Mouse (Mus musculus): ENCODE results near the gene Vwa8. TPM values are rescaled to one million over a fixed set of nuclear protein-coding genes. Genes with fewer than 3 reads are reported as not detected.

The Vwa8 gene
- polyA plus RNA-seq, 2 experiments = 6.4 to 8.3 TPM

DNA sequence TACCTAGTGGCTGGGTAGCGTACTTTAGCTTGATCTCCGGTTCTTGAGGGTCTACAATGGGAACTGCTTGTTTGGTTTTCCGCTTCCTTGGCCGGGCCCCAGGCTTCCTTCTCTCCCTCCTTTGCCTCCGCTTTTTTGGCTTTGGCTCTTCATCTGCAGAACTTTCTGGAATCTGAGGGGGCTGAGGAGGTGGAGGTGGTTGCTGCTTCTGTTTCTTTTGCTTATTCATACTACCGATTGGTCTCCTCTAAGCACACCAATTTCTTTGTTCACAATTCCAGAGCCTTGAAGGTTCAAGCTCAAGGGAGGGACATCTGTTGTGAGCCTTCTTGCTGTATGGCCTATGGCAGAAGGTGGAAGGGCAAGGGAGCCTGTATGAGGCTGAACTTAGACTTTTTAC lies 365.3 kb downstream of the Vwa8 start:
- Histone ChIP-seq H3K36me3 (replicated peaks; ENCODE audit: control insufficient read depth, insufficient read depth, low read depth) (no peaks in the 10 kb centered on the region), H3K9me3 (ENCODE audit: control insufficient read depth, low read length) (no peaks in the 10 kb centered on the region), H3K4me1 (replicated peaks; ENCODE audit: control insufficient read depth in 2 of 2, insufficient read depth in 2 of 2, low read length in 1 of 2) (no peaks in the 10 kb centered on the region), H3K27ac (no peak overlapping the region), H3K4me2 (ENCODE audit: low read depth) (no peak overlapping the region), H3K27me3 (ENCODE audit: control insufficient read depth, insufficient read depth, low read length) (no peaks in the 10 kb centered on the region), H3K9ac (replicated peaks) (no peak overlapping the region), H3K4me3 (ENCODE audit: insufficient read depth in 1 of 2, low read depth in 2 of 2, low read length in 2 of 2) (no peak overlapping the region)
- no peak for ATAC-seq (ENCODE audit: insufficient read depth)
- TF ChIP-seq CTCF (IDR thresholded peaks at IDR 0.05; ENCODE audit: low read depth) = no peak
- WGBS (ENCODE audit: insufficient replicate concordance) = 78% methylated on average over 6 of the region's 6 CpGs
- DNase-seq (ENCODE audit: low read depth in 3 of 3, low spot score in 3 of 3) = no peak

DNA sequence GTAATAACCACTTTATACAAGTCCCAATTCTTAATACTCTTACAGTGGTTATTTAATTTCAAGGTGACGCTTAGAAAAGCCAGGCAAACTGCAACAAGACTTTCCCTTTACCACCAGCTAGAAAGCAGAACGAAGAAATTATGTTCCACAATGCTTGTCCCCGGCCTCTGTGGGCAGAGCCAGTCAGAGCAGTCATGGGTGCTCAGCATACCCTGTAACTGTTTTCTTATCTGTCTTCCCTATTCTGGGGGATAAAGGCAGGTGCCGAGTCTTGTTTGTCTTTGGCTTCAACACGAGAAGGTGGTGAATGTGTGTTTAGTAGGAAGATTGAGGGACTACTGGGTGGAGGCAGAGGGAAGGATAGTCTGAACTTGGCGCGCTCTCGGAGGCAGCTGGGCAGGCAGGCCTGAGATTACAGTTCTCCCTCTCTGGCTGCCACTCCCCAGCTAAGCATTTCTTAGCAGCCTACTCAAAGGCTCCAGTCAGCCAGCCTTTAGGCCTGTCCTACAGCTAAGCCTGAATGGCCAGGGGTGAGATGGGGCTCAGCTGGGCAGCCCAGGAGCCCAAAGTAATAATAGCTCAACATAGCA lies 365.9 kb downstream of the Vwa8 start:
- Histone ChIP-seq H3K4me2 (ENCODE audit: low read depth) (no peak overlapping the region), H3K4me1 (replicated peaks; ENCODE audit: control insufficient read depth in 2 of 2, insufficient read depth in 2 of 2, low read length in 1 of 2) (no peaks in the 10 kb centered on the region), H3K27me3 (ENCODE audit: control insufficient read depth, insufficient read depth, low read length) (no peaks in the 10 kb centered on the region), H3K9me3 (ENCODE audit: control insufficient read depth, low read length) (no peaks in the 10 kb centered on the region), H3K4me3 (ENCODE audit: insufficient read depth in 1 of 2, low read depth in 2 of 2, low read length in 2 of 2) (no peak overlapping the region), H3K9ac (replicated peaks) (no peak overlapping the region), H3K36me3 (replicated peaks; ENCODE audit: control insufficient read depth, insufficient read depth, low read depth) (no peaks in the 10 kb centered on the region), H3K27ac (no peak overlapping the region)
- no peak for TF ChIP-seq EP300 (IDR thresholded peaks at IDR 0.05; ENCODE audit: low read depth)
- no peak for TF ChIP-seq CTCF (IDR thresholded peaks at IDR 0.05; ENCODE audit: low read depth)
- DNase-seq (ENCODE audit: low read depth in 3 of 3, low spot score in 3 of 3) = no peak
- no peak for ATAC-seq (ENCODE audit: insufficient read depth)
- 53% methylated on average over 8 of the region's 8 CpGs for WGBS (ENCODE audit: insufficient replicate concordance)

DNA sequence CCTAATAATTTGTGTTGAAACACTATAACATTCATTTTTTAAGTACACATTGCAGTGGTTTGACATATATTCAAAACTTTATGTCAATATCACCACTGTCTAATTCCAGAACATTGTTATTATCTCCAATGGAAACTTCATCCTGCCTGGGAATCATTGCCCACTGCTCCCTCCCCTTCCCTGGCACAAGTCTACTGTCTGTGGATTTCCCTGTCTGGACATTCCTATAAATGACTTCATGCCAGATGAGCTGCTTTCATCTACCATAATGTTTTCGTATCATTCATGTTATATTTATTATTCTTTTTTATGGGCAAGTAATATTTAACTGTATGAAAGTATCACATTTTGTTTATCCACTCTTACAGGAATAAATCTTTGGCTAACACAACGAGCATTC lies 367.5 kb downstream of the Vwa8 start:
- H3K36me3 ChIP-seq (replicated peaks; ENCODE audit: control insufficient read depth, insufficient read depth, low read depth) = no peaks in the 10 kb centered on the region
- TF ChIP-seq CTCF (IDR thresholded peaks at IDR 0.05; ENCODE audit: low read depth) (no peak), EP300 (IDR thresholded peaks at IDR 0.05; ENCODE audit: low read depth) (no peak)
- no peak overlapping the region for H3K4me3 ChIP-seq (ENCODE audit: insufficient read depth in 1 of 2, low read depth in 2 of 2, low read length in 2 of 2)
- DNase-seq (ENCODE audit: low read depth in 3 of 3, low spot score in 3 of 3) (no peak), ATAC-seq (ENCODE audit: insufficient read depth) (no peak)
- no peaks in the 10 kb centered on the region for H3K27me3 ChIP-seq (ENCODE audit: control insufficient read depth, insufficient read depth, low read length)
- WGBS (ENCODE audit: insufficient replicate concordance) = 50% methylated on average over 2 of the region's 2 CpGs
- H3K27ac ChIP-seq = no peak overlapping the region
- no peak overlapping the region for H3K4me2 ChIP-seq (ENCODE audit: low read depth)
- H3K4me1 ChIP-seq (replicated peaks; ENCODE audit: control insufficient read depth in 2 of 2, insufficient read depth in 2 of 2, low read length in 1 of 2) = no peaks in the 10 kb centered on the region
- H3K9ac ChIP-seq (replicated peaks) = no peak overlapping the region
- H3K9me3 ChIP-seq (ENCODE audit: control insufficient read depth, low read length) = no peaks in the 10 kb centered on the region

- H3K4me1 ChIP-seq (replicated peaks; ENCODE audit: control insufficient read depth in 2 of 2, insufficient read depth in 2 of 2, low read length in 1 of 2) = no peaks in the 10 kb centered on the region
- WGBS (ENCODE audit: insufficient replicate concordance) = 78% methylated on average over 12 of the region's 12 CpGs
Observed at GRCm38 (mm10) chr14:79223431-79224036, 374.7 kb downstream of the Vwa8 start.

DNA sequence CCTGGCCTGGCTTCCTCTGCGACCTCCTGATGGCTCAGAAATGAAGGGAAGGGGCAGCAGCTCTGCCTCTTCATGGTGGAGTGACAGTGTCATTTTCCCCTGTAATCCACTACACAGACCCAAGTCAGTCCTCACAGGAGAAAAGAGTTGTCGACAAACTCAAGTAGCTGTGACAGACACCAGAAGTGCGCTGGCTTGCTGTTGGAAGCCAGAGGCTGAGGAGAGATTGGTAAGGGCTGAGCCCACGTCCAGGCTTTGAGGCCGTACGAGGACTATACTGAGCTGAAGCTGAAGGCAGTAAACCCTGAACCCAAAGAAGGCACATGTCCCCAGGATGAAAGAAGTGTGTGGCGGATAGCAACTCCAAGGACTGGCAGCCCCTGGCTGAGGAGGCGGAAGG lies 376.6 kb downstream of the Vwa8 start:
- H3K36me3 ChIP-seq (replicated peaks; ENCODE audit: control insufficient read depth, insufficient read depth, low read depth) = no peaks in the 10 kb centered on the region
- no peak overlapping the region for H3K4me3 ChIP-seq (ENCODE audit: insufficient read depth in 1 of 2, low read depth in 2 of 2, low read length in 2 of 2)
- ATAC-seq (ENCODE audit: insufficient read depth) = no peak
- TF ChIP-seq EP300 (IDR thresholded peaks at IDR 0.05; ENCODE audit: low read depth) (no peak), CTCF (IDR thresholded peaks at IDR 0.05; ENCODE audit: low read depth) (no peak)
- H3K4me2 ChIP-seq (ENCODE audit: low read depth) = no peak overlapping the region
- H3K4me1 ChIP-seq (replicated peaks; ENCODE audit: control insufficient read depth in 2 of 2, insufficient read depth in 2 of 2, low read length in 1 of 2) = no peaks in the 10 kb centered on the region
- 62% methylated on average over 8 of the region's 8 CpGs for WGBS (ENCODE audit: insufficient replicate concordance)
- H3K9ac ChIP-seq (replicated peaks) = no peak overlapping the region
- H3K27me3 ChIP-seq (ENCODE audit: control insufficient read depth, insufficient read depth, low read length) = no peaks in the 10 kb centered on the region
- H3K27ac ChIP-seq = no peak overlapping the region
- DNase-seq (ENCODE audit: low read depth in 3 of 3, low spot score in 3 of 3) = no peak
- no peaks in the 10 kb centered on the region for H3K9me3 ChIP-seq (ENCODE audit: control insufficient read depth, low read length)

More at GRCm38 (mm10) chr14:79223431-79224036, 374.7 kb downstream of the Vwa8 start:
- DNase-seq (ENCODE audit: low read depth in 3 of 3, low spot score in 3 of 3) (no peak), ATAC-seq (ENCODE audit: insufficient read depth) (no peak)
- no peaks in the 10 kb centered on the region for H3K9me3 ChIP-seq (ENCODE audit: control insufficient read depth, low read length)
- H3K4me2 ChIP-seq (ENCODE audit: low read depth) = no peak overlapping the region
- no peak overlapping the region for H3K27ac ChIP-seq
- H3K36me3 ChIP-seq (replicated peaks; ENCODE audit: control insufficient read depth, insufficient read depth, low read depth) = no peaks in the 10 kb centered on the region
- no peak overlapping the region for H3K9ac ChIP-seq (replicated peaks)
- no peaks in the 10 kb centered on the region for H3K27me3 ChIP-seq (ENCODE audit: control insufficient read depth, insufficient read depth, low read length)
- TF ChIP-seq CTCF (IDR thresholded peaks at IDR 0.05; ENCODE audit: low read depth) = no peak
- no peak for TF ChIP-seq EP300 (IDR thresholded peaks at IDR 0.05; ENCODE audit: low read depth)
- no peak overlapping the region for H3K4me3 ChIP-seq (ENCODE audit: insufficient read depth in 1 of 2, low read depth in 2 of 2, low read length in 2 of 2)
